In the genomic region with DNA sequence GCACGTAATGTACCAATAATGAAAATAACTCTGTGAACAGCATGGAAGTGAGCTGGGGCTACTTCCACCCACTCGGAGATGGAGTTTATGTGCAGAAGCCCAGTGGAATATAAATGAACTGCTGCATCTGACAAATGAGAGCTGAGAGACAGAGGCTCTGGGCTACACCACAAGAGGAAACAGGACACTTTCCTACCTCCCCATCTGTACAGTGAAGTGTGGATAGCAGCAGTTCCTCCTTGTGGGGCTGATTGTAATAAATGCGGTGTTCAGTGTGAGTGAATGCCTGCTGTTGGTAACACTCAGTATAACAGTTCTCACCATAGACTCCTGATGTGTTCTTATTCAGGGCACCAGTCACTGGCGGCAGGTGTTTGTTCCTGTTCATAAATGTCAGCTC, we compare ENCODE assay signal across 14 mouse cellular contexts.
DNase-seq lines count a peak whose midpoint lies in the region; ATAC-seq and TF ChIP-seq lines count a peak whose summit lies in the region.
"Had no signal": no experiment of that assay in that cellular context is flagged by ENCODE, and none has a peak within 500 bp of the region (broad histone marks: within the 10 kb centered on the region; RNA-seq: fewer than 3 reads in every experiment).

No protein-coding gene starts in this region.

- 88% methylated on average over 4 of the region's 4 CpGs for WGBS in forebrain, embryonic 11.5 days
- 86% methylated on average over 4 of the region's 4 CpGs for WGBS in forebrain, embryonic 10.5 days
- WGBS in neural tube, embryonic 12.5 days = 80% methylated on average over 4 of the region's 4 CpGs
- WGBS in neural tube, embryonic 15.5 days = 49% methylated on average over 4 of the region's 4 CpGs

- ATAC-seq in forebrain, embryonic 11.5 days (replicated peaks; ENCODE audit: low FRiP score) = 0 out of 2 replicates have a peak, but pooled peaks have one; percentile 24
- ATAC-seq in neural tube, embryonic 12.5 days (ENCODE audit: low FRiP score, low read depth) = peak; percentile 21; the same call in 1 of the 2 replicates
- ATAC-seq in neural tube, embryonic 15.5 days (ENCODE audit: low FRiP score) = no peak
- ATAC-seq: intestine, postnatal 0 days; Patski had no signal

- H3K36me3 ChIP-seq in forebrain, embryonic 11.5 days (ENCODE audit: control insufficient read depth, insufficient read depth, low read length) = no peaks in the 10 kb centered on the region
- H3K36me3 ChIP-seq in forebrain, embryonic 10.5 days (replicated peaks) = no peaks in the 10 kb centered on the region
- no peaks in the 10 kb centered on the region for H3K36me3 ChIP-seq in neural tube, embryonic 12.5 days
- H3K36me3 ChIP-seq in neural tube, embryonic 15.5 days = no peaks in the 10 kb centered on the region
- no peaks in the 10 kb centered on the region for H3K36me3 ChIP-seq in splenic B cell, adult 2 months (ENCODE audit: control insufficient read depth, insufficient read depth, low read length, poor library complexity, severe bottlenecking)
- H3K36me3 ChIP-seq: stomach, embryonic 15.5 days had no signal

- H3K27ac ChIP-seq in forebrain, embryonic 11.5 days (ENCODE audit: low read depth, low read length) = no peak overlapping the region
- no peak overlapping the region for H3K27ac ChIP-seq in forebrain, embryonic 10.5 days
- H3K27ac ChIP-seq in neural tube, embryonic 12.5 days = no peak overlapping the region
- no peak overlapping the region for H3K27ac ChIP-seq in neural tube, embryonic 15.5 days (replicated peaks)
- no peak overlapping the region for H3K27ac ChIP-seq in left cerebral cortex, adult 2 months
- H3K27ac ChIP-seq: liver, embryonic 14.5 days; stomach, embryonic 15.5 days had no signal

- peaks cover 2% of the 10 kb centered on the region; the same call in 1 of the 2 replicates for H3K4me1 ChIP-seq in forebrain, embryonic 11.5 days (replicated peaks; ENCODE audit: control insufficient read depth, insufficient read depth, low read length)
- peaks cover 15% of the 10 kb centered on the region for H3K4me1 ChIP-seq in forebrain, embryonic 10.5 days
- H3K4me1 ChIP-seq in neural tube, embryonic 12.5 days = peaks cover 7% of the 10 kb centered on the region; the same call in 1 of the 2 replicates
- H3K4me1 ChIP-seq in neural tube, embryonic 15.5 days = peaks cover 7% of the 10 kb centered on the region; the same call in 1 of the 2 replicates
- H3K4me1 ChIP-seq: stomach, embryonic 15.5 days had no signal

- H3K9ac ChIP-seq in forebrain, embryonic 11.5 days (ENCODE audit: low read length) = no peak overlapping the region
- no peak overlapping the region for H3K9ac ChIP-seq in neural tube, embryonic 12.5 days
- no peak overlapping the region for H3K9ac ChIP-seq in neural tube, embryonic 15.5 days (replicated peaks)
- H3K9ac ChIP-seq: liver, embryonic 14.5 days; stomach, embryonic 15.5 days had no signal

- no peak for DNase-seq in forebrain, embryonic 11.5 days (ENCODE audit: low spot score)
- DNase-seq in forebrain, embryonic 10.5 days (ENCODE audit: extremely low spot score, low spot score) = no peak
- peak in 1 of 2 experiments; percentile 11 for DNase-seq in left cerebral cortex, adult 2 months (ENCODE audit: extremely low spot score in 1 of 2, low spot score in 2 of 2)
- peak; percentile 18 for DNase-seq in splenic B cell, adult 2 months (ENCODE audit: low read depth, low spot score)
- no peak for DNase-seq in heart, postnatal 4 days
- DNase-seq in spleen, adult 18-20 months = no peak
- DNase-seq: cerebellum, adult 9-10 months had no signal

- intact Hi-C loops in left cerebral cortex, adult 2 months (cut with DNase I) = loop anchor here (1.0 to 5.0 kb wide), 2 partner anchors 35 to 45 kb away; no protein-coding TSS in a partner anchor

- no peak overlapping the region for H3K4me3 ChIP-seq in forebrain, embryonic 11.5 days (ENCODE audit: low read depth, low read length)
- no peak overlapping the region for H3K4me3 ChIP-seq in forebrain, embryonic 10.5 days
- no peak overlapping the region for H3K4me3 ChIP-seq in neural tube, embryonic 12.5 days
- H3K4me3 ChIP-seq in neural tube, embryonic 15.5 days (replicated peaks) = no peak overlapping the region
- H3K4me3 ChIP-seq in left cerebral cortex, adult 2 months = no peak overlapping the region
- H3K4me3 ChIP-seq: erythroblast, embryonic 14.5 days; stomach, embryonic 15.5 days had no signal

- no peaks in the 10 kb centered on the region for H3K9me3 ChIP-seq in forebrain, embryonic 11.5 days (ENCODE audit: control insufficient read depth, low read length)
- H3K9me3 ChIP-seq in forebrain, embryonic 10.5 days = no peaks in the 10 kb centered on the region
- no peaks in the 10 kb centered on the region for H3K9me3 ChIP-seq in neural tube, embryonic 12.5 days
- H3K9me3 ChIP-seq in neural tube, embryonic 15.5 days (replicated peaks) = no peaks in the 10 kb centered on the region
- H3K9me3 ChIP-seq: stomach, embryonic 15.5 days had no signal

- H3K27me3 ChIP-seq in forebrain, embryonic 11.5 days (ENCODE audit: control insufficient read depth, insufficient read depth, low read length) = no peaks in the 10 kb centered on the region
- no peaks in the 10 kb centered on the region; the same call in 1 of the 2 replicates for H3K27me3 ChIP-seq in forebrain, embryonic 10.5 days (ENCODE audit: poor library complexity, severe bottlenecking)
- no peaks in the 10 kb centered on the region for H3K27me3 ChIP-seq in neural tube, embryonic 12.5 days (replicated peaks)
- H3K27me3 ChIP-seq in neural tube, embryonic 15.5 days (replicated peaks) = no peaks in the 10 kb centered on the region
- H3K27me3 ChIP-seq in splenic B cell, adult 2 months (ENCODE audit: control insufficient read depth, insufficient read depth, low read length, poor library complexity, severe bottlenecking) = no peaks in the 10 kb centered on the region
- H3K27me3 ChIP-seq: Patski; stomach, embryonic 15.5 days had no signal

- H3K4me2 ChIP-seq in forebrain, embryonic 11.5 days (ENCODE audit: low read depth, low read length, severe bottlenecking) = no peak overlapping the region
- no peak overlapping the region for H3K4me2 ChIP-seq in neural tube, embryonic 12.5 days (replicated peaks)
- H3K4me2 ChIP-seq in neural tube, embryonic 15.5 days = no peak overlapping the region

- peak; percentile 31 for TF ChIP-seq CTCF in left cerebral cortex, adult 2 months (IDR thresholded peaks at IDR 0.05)
